Mouse (Mus musculus): Measurements from ENCODE around the gene Fam208b.

- TF ChIP-seq CTCF (conservative IDR thresholded peaks at IDR 0.05 in 1 of 2, IDR thresholded peaks at IDR 0.05 in 1 of 2; ENCODE audit: low read depth in 2 of 2, low read length in 2 of 2) (no peak), TBP (conservative IDR thresholded peaks at IDR 0.05; ENCODE audit: low read depth, low read length) (no peak), ZC3H11A (IDR thresholded peaks at IDR 0.05; ENCODE audit: low read depth, low read length) (no peak), TCF12 (IDR thresholded peaks at IDR 0.05; ENCODE audit: low read depth, low read length) (no peak), MEF2A (IDR thresholded peaks at IDR 0.05; ENCODE audit: borderline replicate concordance, low read depth, low read length) (no peak), EP300 (IDR thresholded peaks at IDR 0.05; ENCODE audit: low read length) (no peak), POLR2A (IDR thresholded peaks at IDR 0.05; ENCODE audit: low read depth, low read length) (no peak)
Measured at GRCm38 (mm10) chr13:3654432-3654831, 43.5 kb upstream of the Fam208b start.

Data from CH12.LX (cell line).